Mouse (Mus musculus) kidney, postnatal 4 days (tissue): ENCODE measurements around the gene Tspan9.

ENCODE experiments used
- DNase-seq, 2 experiments: peaks; one replicate each; pipeline ENCODE4 v3.0.0; 2021; ENCODE audit warnings: mixed read lengths in 2 of 2

The Tspan9 gene

DNA sequence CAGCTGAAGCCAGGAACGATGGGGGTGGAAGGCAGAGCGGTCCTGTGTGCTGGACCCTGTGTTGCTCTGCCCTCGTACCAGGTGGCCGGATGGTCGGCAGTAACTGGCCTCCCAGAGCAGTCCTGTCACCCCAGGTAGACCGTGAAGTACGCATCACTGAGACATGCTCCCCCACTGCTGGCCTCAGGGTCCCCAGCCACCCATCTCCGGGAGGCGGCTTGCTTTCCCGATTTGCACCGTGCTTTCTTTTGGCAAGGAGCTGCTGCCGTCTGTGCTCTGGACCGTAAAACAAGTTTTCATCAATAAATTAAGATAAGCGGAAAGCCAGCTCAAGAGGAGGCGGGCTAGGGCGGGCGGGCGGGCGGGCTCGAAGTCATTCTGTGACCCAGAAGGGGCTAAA lies 164.5 kb downstream of the Tspan9 start:
- peak; percentile 29 to 41 for DNase-seq

DNA sequence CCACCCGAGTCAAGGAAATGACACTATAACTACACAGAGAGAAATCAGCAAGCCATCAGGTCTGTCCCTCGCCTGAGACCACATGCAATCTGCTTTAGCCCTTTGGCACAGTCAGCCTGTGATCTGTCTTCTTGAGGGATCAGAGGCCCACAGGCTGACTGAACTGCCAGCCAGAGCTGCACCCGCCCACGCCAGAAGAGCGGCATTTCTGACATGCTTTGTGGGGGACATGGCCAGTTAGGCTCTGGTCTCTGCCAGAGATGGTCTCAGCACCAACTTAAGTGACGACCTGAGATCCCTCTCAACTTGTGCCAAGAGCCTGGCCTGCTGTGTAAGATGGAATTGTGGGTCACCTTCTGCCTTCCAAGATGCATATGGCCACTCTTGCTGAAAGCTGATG lies 166.7 kb downstream of the Tspan9 start:
- DNase-seq: no peak

DNA sequence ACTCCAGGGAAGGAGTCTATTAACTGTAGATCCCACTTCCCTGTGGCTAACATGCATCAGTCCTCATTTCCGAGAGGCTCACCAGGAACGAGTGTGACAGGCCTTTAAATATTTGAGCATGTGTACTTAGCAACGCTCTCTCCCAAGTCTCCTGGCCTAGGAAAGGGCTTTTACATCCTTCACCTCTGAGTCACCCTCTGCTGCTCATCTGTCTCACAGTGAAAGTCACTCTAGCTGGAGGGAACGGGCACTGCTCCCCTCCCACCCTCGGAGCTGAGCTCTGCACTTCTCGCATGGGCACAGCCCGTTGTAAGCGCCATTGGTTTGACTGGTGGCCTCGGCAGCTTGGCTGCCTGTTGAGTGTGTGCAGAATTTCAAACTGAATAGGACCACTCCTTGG lies 169.4 kb downstream of the Tspan9 start:
- DNase-seq: peak; percentile 37 to 48

DNA sequence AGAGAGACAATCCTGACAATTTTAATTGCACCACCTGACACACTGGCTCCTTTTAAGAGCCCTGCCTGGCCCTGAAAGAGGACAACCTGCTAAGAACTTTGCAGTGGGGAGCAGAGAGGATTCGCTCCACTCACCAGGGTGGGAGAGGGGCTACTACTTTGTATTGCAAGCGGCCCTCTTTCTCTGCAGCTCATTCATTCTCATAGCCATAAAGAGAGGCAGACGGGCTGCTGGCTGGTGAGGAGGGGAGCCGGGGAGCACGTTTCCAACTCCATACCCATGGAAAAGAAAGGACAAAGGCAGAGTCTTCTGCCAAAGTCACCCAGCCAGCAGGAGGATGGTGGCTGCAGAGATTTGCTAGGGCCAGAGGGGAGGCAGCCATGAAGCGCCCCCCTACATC lies 169.8 kb downstream of the Tspan9 start:
- no peak for DNase-seq

DNA sequence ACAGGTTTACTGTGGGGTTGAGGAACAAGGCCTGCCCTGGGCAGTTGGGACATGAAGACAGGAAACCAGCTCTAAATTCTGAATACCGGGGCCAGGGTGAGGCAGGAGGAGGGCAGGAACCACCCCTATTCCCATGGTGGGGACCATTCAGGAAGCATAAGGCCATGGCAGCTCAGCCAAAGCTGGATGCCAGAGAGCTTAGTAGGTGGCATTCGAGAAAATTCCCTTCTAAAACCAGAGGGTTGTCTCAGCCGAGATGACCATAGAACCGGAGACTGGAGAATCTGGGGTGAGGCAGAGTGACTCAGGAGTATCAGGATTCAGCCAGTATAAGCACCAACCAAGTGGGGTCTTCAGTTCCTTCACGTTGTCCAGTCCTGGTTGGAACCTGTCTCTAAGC lies 171.5 kb downstream of the Tspan9 start:
- DNase-seq: no peak

DNA sequence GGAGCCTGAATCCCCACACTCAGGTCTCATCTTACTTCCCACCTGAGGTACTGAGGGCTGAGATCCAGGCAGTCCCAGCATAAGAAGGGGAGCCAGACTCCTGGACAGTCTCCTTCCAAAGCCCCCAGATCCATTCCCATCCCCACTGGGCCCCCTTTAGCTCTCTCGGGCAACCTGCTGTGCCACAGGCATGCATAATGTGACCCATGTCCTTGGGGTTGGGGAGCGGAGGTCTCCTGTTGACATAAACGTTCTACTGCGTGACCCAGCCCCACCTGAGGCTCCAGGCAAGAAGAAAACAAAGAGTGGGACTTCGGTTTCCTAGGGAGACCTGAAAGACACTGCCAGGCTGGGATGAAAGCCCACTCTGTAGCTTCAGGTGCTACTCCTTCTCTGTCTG lies 172.5 kb downstream of the Tspan9 start:
- DNase-seq: no peak

DNA sequence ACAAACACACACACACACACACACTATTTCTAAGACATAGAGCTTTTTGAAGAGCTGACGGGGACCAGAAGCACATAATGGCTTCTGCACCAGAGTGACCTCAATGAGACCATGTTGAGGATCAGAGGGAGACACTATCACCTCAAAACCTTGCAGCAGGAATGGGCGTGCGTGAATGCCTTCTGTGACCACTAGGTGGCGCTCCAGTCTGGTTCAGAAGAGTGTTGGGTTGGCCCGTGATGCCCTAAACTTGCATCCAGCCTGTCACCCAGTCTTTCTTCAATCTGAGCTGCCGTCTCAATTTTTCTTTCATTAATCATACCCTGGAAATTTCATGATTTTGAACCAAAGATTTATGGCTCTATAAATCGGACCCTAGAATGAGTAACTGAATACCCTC lies 173.3 kb downstream of the Tspan9 start:
- peak; percentile 88 to 89 for DNase-seq

DNA sequence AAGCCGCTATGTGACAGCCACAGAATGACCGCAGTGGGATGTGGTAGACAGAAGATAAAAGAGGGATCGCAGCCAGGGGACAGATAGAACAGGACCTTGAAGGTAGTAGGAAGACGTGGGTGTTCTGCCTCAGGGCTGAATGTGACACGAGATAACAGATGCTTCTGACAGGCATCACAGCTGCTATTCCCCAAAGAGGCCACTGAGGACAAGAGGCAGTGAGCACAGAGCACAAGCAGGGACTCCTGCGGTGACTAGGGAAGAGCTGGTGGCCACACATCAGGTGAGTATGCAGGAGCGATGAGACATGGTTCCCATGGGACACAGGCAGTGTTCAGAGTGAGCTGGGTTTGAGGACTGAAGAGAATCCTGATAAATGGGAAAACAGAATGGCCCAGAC lies 173.7 kb downstream of the Tspan9 start:
- DNase-seq: no peak

DNA sequence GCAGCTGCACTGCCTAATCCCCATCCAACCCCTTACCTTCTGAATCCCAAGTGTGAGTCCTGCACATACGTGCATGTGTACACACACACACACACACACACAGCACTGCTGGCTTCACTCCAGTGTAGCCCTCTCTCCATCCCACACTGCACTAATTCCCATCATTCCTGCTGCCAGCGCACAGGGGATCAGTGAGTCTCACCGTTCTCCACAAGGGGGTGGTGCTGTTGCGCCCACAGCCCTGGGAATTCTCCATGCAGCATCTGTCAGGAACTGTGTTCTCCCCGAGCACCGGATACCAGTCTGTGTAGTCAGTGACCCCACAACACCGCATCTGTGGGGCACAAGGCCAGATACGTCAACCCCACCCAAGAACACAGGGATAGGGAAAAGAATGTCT lies 177.9 kb downstream of the Tspan9 start:
- peak; percentile 44 to 53 for DNase-seq

DNA sequence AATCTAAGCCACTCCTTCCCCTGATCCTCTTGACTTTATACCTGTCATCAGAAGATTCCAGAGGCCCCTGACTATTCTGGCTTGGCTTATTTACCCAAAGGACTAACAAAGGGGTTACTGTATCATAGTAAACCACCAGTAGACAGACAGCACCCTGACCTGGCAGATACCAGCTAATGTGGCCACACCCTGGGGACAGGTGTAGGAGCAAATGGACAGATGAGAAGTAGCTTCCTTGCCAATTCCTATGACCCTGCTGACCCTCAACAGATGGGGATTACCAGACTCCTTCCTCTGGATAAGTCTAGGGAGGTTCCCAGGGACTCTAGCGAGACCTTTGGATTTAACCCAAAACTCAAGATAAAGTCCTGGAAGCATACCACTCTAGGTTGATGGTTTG lies 183.2 kb downstream of the Tspan9 start:
- no peak for DNase-seq

DNA sequence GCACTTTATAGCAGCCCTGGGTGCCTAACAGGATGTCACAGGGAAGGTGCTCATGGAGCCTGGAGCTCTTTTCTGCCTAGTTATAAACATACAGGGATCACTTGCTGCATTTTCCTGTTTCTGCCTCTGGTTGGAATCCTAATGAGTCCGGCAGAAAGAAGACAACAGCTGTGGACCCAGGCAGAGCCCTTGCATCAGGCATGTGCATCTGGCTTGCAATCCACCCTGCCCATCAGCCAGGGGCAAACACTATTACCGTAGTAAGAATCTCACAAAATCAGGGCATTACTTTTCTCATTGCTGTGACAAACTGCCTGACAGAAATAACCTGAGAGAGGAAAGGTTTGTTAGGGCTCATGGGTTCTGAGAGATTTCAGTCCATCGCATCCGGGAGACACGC lies 187.2 kb downstream of the Tspan9 start:
- DNase-seq: no peak

DNA sequence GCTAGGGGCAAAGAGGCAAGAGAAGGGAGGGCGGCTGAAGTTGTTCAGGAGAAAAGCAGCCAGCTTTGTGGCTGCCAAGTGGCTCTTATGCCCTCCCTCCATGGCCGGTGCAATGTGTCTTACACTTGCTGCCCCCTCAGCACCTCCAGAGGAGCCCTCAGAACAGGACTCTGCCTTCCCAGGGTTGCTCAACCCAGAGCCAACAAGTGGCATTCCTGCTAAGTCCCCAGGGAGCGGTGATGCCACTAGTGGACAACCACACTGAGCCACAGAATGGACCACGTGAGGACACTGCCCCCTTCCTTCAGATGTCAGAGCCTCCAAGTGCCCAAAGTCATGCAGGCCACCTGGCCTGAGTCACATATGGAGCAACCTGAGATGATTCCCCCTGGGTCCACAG lies 190.3 kb downstream of the Tspan9 start:
- no peak for DNase-seq

DNA sequence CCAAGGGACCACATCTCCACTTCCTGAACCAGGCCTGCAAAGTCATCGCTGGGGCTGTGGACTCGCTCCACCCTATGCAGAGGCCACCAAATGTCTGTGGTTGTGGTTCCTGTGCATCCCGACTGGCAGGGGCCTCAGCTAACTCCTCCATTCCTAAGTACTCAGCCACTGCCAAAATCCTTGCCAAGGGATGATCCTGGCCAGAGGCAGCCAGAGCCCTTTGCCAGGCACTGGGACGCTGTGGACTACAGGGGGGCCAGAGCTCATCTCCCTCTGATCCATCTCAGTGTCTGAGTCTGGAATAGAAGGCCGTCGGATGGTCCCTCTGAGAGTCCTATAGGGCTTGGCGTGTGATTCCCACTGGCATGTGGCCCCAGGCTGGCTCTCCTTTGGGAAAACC lies 193.5 kb downstream of the Tspan9 start:
- DNase-seq: no peak

DNA sequence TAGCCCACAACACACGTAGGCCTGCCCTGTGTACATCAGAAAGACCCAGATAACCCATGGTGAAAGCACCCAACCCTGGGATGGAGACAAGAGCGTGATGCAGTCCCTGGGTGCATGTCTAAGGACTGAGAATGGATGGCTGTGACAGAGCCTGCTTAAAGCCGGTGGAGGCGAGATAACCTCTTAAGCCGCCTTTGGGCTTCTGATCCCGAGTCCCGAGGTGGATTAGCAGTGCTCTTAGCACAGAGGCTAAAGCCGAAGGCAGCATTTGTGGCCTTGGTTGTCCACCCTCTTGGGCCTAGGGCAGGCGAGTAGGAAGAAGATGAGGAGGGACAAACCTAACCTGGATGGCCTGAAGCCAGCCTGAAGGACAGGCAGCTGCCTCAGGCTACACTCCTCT lies 194.7 kb downstream of the Tspan9 start:
- DNase-seq: no peak

DNA sequence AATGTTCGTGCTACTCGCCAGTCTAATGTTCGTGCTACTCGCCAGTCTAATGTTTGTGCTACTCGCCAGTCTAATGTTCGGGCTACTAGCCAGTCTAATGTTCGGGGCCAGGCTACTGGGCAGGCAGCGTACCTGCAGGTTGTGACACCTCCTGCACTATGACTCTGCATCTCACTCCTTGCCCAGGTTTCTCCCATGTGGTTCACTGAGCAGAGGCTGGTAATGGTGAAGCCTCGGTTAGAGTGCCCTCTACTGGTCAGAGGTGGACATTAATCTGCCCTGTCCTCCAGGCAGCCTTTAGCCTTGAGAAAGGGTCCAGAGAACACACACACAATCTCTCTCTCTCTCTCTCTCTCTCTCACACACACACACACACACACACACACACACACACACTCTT lies 197.7 kb downstream of the Tspan9 start:
- peak; percentile 82 to 85 for DNase-seq

DNA sequence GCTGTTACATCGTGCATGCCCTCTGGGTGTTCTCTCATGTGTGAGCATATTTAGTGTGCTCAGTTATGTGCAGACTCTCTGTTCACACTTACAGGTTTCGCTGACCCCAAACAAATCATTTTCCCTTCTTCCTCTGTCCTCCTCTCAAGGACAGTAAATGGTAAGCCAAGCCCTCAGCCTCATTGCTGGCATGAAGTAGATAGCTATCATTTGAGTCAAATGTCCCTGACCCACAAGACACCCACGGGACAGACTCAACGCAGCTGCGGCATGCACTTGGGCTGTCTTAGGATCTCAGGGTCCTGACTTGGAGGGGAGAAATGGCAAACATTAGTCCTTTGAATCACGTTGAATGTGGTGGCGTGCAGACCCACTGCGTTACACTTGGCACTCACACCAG lies 201.0 kb downstream of the Tspan9 start:
- no peak for DNase-seq

DNA sequence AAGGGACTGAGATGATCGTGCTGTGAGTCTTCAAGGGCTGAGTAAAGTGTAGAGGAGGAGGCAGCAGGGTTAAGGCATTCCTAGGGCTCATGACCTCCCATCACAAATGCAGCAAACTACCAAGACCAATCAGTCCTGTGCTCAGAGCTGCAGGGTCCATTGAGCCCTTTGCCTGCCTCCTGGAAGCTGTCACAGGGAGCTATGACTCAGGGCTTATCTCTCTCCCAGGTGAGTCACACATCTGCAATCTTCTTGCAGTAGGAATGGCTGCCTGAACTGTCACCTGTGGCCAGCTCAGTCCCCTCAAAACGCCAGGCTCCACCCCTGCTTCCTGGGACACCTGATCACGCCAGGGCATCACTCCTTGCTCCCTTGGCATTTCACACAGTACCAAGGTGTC lies 208.3 kb downstream of the Tspan9 start:
- DNase-seq: no peak

DNA sequence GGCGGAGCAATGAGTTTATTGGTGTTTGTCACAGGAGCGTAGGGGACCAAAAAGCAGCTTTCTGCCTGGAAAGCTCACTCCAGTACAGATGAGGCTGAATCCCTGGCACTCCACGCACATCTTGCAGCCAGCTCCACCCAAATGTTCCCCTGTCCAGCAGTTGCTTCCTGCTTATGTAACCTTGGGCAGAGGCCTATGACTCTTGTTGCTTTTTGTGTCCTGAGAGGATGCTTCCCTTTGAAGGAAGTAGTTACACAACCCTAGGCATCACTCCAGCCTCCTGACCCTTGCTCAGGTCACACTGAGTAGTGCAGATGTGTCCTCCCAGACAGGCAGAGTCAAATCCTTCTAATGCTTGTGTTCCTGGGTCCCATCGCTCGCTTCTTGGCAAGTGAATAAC lies 209.6 kb downstream of the Tspan9 start:
- peak in 1 of 2 experiments; percentile 16 for DNase-seq

DNA sequence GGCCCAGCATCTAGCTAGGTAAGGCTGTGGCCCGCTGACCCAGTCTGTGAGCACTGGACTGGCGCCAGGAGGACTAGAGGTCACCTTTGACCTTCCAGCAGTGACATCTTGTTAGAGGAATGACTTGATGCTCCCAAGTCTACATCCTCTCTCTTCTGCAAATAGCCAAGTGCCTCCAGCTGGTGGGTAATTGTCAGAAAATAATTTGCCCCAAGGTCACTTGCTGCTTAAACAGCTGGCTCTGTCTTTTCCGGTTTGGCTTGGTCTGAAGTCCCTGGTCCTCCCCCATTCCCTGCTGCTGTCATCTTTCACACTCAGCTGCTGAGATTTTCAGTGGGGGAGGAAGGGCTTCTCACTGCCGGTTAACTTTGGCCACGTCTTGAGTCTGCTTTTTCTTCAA lies 210.7 kb downstream of the Tspan9 start:
- peak; percentile 68 to 77 for DNase-seq

DNA sequence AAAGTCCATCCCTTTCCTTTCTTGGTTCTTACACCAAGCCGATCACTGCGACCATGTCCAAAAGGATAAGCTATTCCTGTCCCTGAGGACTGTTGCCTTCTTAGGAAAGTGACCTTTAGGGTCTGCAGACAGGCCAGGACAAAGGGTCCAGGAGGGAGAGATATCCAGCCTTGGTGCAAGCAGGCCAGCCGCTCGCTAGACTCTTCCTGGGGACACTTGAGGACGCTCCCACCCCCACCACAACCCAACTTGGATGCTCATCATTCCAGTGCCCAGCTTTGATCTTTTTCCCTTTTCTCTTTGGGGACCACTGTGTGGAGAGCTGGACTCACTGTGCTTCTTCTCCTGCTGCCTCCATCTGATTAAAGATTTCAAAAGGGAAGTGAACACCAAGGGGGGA lies 214.7 kb downstream of the Tspan9 start:
- DNase-seq: no peak

DNA sequence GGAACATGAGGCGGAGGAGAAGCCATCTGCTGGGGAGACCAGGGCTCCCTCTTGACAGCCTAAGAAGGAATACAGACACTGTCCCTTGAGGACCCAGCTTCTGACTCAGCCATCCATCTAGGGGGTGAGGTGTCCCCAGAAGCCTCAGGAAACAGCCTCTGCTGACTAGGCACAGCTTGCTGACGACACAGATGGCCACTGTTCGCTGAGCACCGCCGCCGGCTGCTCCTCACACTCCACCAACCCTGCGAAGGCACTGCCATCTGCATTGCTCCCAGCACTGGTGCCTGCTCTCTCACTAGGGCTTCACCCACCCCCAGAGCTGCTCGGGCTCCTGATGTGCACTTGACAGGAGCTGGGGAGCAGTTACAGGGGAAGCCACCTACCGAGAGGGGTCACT lies 217.5 kb downstream of the Tspan9 start:
- DNase-seq: peak in 1 of 2 experiments; percentile 24

DNA sequence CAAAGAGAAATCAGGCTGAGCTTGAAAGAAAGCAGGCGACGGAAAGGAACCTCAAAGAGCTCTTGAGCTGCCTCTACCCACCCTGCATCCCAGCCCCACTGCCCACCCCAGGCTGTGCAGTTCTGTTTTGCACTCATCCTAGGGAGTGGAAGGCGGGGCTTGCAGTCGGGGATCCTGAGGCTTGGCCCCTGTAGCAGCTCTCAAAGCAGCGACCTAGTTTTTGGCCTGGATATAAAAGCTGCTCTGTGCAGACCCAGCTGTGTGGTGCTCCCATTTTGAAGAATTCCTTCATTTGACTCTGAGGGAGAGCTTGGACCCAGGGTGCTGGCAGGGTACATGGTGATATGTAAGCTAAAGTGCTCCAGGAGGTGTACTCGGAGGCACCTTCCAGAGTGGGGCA lies 218.6 kb downstream of the Tspan9 start:
- no peak for DNase-seq

DNA sequence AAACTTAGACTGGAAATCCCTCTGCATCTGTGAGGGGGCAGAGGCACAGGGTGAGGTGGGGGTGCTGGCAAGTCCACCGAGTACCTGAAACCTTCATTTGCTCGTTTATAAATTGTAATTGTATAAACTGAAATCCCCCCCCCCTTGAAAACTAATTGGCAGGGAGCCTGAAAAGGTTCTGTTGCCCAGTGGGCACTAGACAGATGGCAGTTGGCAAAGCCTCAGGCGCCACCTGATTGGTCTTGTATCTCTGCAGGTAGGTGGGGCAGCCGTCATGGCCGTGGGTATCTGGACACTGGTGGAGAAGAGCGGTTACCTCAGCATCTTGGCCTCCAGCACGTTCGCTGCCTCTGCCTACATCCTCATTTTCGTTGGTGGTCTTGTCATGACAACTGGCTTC lies 220.1 kb downstream of the Tspan9 start:
- no peak for DNase-seq

DNA sequence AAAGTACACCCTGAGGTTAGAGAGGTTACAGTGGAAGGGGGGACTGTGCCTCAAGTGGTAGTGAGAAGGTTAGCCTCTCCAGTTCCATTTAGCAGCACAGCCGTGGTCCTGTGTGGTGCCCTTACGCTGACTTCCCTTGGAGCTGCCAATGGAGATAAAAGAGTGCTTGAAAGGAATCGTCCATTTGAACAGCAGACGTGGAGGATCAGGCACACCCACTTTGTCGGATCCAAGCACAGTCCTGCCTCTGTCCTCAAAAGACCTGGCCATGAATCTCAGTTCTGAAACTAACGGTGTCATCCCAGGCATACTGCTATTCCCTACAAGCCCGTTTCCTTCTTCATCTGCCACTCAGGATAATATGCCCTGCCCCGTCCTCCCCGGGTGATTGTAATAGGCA lies 221.4 kb downstream of the Tspan9 start:
- DNase-seq: no peak

DNA sequence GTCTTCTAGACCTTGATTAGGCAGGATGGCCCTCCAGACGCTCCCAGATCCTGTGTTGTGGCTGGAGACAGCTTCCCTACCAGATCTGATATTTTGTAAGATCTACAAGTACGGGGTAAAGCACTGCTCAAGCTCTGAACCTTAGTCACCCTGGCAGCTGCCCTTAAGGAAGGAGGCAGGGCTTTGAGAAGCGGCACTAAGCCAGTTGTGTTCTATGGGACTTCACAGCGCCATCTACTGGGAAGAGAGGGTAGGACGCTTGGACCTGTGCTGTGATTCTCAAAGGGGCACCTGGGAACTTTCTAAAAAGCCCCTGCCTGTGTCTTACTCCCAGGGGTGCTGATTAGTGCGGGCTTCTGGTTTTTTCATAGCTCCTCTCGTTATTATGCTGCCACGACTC lies 222.7 kb downstream of the Tspan9 start:
- DNase-seq: peak; percentile 89

DNA sequence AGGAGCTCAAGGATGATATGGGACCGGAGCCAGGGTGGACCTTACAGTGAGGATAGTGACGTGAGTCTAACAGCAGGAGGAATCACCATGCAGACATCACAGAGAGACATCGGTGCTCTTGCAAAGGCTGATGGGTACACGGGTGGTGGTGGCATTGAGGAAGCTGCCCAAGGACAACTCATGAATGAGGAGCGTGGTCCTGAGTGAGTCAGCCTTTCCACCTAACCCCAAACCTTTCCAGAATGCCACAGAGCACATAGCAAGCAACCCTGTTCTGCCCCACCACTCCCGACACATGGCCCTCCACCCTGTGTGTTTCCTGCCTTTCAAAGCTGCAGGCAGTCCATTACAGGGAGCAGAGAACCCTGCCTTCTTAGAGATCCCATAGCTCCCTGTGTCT lies 223.9 kb downstream of the Tspan9 start:
- DNase-seq: no peak
